Mouse (Mus musculus) liver, embryonic 18 days (tissue): ENCODE data around the gene Cbx5. TPM values are rescaled to one million over a fixed set of nuclear protein-coding genes. Genes with fewer than 3 reads are reported as not detected.

Experiments
- polyA plus RNA-seq: library from polyadenylated mRNA; depleted of rRNA; stranded (reverse); fragments of >200 nt; gene quantifications from 2 replicates; pipeline ENCODE4 v1.2.3, GENCODE M21; 2012; rRNA removed

Gene Cbx5
- polyA plus RNA-seq: 17.1 and 17.5 TPM in 2 replicates

GRCm38 (mm10) chr15:103239685-103240159, at the start of gene Cbx5:
TSS of gene Cbx5 (minus strand) at chr15:103239816.

DNA sequence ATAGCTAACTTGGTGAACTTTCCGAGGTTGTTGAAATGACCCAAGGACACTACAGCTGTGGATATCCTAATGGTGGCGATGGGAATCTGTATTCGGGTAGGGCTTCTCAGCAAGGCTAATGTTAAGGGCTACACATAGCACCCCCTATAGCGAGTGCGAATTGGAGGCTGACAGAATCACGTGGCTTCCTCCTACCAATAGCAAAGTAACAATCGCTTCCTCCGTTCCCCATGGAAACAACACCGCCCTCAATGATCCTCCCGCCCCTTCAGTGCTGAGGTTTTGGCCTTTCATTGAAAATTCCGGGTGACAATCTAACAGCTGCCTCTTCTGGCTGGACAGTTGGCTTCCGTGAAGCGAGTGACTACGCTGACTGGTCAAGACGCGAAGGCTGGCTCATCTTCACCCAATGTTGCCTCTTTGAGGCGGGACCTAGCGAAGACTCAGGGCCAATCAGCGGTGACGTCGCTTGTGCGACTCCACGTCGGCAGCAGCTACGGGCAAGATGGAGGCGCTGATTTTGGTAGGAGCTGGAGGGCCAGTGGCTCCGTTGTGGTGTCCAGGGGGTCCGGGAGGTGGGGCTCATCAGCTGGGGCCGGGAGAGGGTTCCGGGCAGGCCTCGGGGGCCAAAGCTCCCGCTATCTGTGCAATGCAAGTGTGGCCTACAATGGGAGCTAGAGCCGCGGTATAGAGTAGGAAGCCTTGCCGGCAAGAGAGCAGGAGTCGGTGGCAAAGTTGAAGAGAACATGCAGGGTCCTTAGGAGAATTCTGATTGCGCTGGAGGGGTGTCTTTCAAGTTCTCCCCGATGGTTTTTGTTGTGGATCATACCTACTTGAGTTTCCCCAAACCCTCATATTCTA, 33.0 kb upstream of the Cbx5 start, which contains the start of gene Copz1:
Copz1 (plus strand) TSS at position 296 of the 861 bp plus-strand sequence.

DNA sequence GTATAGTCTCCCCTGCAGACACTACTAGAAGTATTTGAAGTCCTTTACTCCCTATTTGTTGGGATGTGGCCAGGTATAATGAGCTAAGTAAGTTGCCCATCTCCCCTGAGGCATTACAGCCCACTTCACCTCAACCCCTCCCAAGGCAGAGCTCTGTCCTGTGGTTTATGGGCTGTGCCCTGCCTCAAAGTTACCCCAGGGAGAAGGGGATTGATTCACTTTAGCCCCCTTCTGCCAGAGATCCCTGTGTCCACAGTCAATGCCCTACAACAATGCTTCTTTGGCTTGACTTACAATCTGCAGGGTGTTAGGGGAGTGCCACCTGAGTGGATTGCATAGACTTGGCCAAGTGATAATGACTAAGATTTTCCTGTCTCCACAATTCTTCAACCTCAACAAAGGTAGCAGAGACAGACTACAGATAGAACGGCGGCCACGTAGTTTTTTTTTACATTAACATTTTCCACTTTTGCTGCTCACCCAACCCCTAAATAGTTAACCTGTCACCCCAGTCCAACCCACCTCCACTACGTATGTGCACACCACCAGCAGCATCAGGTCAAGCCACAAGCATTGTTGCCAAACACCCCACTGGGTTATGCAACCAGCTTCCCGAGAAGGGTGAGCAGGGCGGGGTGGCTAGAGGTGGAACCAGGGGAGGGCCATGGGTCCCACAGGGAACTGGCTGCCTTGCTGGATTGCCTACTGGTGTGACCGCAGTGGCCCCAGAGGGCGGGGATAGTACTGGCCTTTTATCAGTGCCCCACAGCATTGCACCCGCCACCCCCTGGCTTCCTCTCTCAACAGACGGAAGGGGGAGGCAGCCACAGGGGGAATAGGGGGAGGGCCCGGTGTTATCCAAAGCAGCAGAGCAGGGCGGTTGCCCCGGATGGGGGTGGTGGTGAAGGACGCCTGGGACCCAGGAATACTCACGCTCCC, 18.4 kb upstream of the Cbx5 start, which contains the start of gene Nfe2:
Nfe2 (minus strand) TSS at position 614 of the 939 bp plus-strand sequence.

GRCm38 (mm10) chr15:103240160-103241028, 778 bp upstream of the Cbx5 start, which contains the start of gene Hnrnpa1:
TSS of gene Hnrnpa1 (plus strand) at chr15:103240432.

GRCm38 (mm10) chr15:103167042-103167615, 72.5 kb downstream of the Cbx5 start, which contains the start of gene Smug1:
TSS of gene Smug1 (minus strand) at chr15:103167092.

Other genes starting within 250 kb of the Cbx5 start
- gene Hoxc8, start 249.2 kb downstream of the Cbx5 start, polyA plus RNA-seq: not detected in 2 replicates
- 0.13 TPM in 2 replicates for gene Hoxc6, start 241.6 kb downstream of the Cbx5 start, polyA plus RNA-seq
- gene Hoxc4, start 220.9 kb downstream of the Cbx5 start, polyA plus RNA-seq: 0.06 and 0.11 TPM in 2 replicates
- 5.2 TPM in 2 replicates for gene Smug1, start 72.7 kb downstream of the Cbx5 start, polyA plus RNA-seq
- 299 and 307 TPM in 2 replicates for gene Hnrnpa1, start 616 bp upstream of the Cbx5 start, polyA plus RNA-seq
- 105 and 117 TPM in 2 replicates for gene Nfe2, start 18.6 kb upstream of the Cbx5 start, polyA plus RNA-seq
- 123 and 127 TPM in 2 replicates for gene Copz1, start 32.9 kb upstream of the Cbx5 start, polyA plus RNA-seq
- 0.85 and 0.87 TPM in 2 replicates for gene Gpr84, start 70.8 kb upstream of the Cbx5 start, polyA plus RNA-seq
- 6.8 and 7.2 TPM in 2 replicates for gene Zfp385a, start 100.3 kb upstream of the Cbx5 start, polyA plus RNA-seq
- 12.3 and 14.7 TPM in 2 replicates for gene Itga5, start 126.9 kb upstream of the Cbx5 start, polyA plus RNA-seq
- gene Gtsf1, start 190.7 kb upstream of the Cbx5 start, polyA plus RNA-seq: not detected in 2 replicates
- not detected in 2 replicates for gene Gtsf2, start 208.7 kb upstream of the Cbx5 start, polyA plus RNA-seq
- gene Nckap1l, start 214.0 kb upstream of the Cbx5 start, polyA plus RNA-seq: 9.7 and 10.4 TPM in 2 replicates